Mouse (Mus musculus) testis, adult 2 months (tissue): Measurements from ENCODE around the gene Nav2. TPM values are rescaled to one million over a fixed set of nuclear protein-coding genes. Genes with fewer than 3 reads are reported as not detected.

Source experiments
- H3K27ac ChIP-seq: fragments of 200-500 bp; 2 replicates; pipeline ENCODE4 v1.5.1; 2012; ENCODE audit warnings: low read depth, low read length; ENCODE audit not compliant: control insufficient read depth, insufficient read depth
- H3K27me3 ChIP-seq: fragments of 200-500 bp; 2 replicates; pipeline ENCODE4 v1.6.1; 2012; ENCODE audit warnings: mild to moderate bottlenecking, low read length, moderate library complexity; ENCODE audit not compliant: control insufficient read depth, insufficient read depth
- H3K36me3 ChIP-seq: fragments of 200-500 bp; 2 replicates; pipeline ENCODE4 v1.6.1; 2012; ENCODE audit warnings: mild to moderate bottlenecking, low read length; ENCODE audit not compliant: control insufficient read depth, insufficient read depth
- H3K4me1 ChIP-seq: fragments of 200-500 bp; 2 replicates; pipeline ENCODE4 v1.6.1; 2012; ENCODE audit warnings: low read length; ENCODE audit not compliant: control insufficient read depth, insufficient read depth
- H3K4me3 ChIP-seq: fragments of 200-500 bp; 2 replicates; pipeline ENCODE4 v1.5.1; 2012; ENCODE audit warnings: low read depth, mild to moderate bottlenecking, low read length, moderate library complexity, mixed read lengths; ENCODE audit not compliant: control insufficient read depth
- CTCF ChIP-seq: fragments of 200-500 bp; IDR thresholded peaks from 2 replicates; pipeline ENCODE4 v1.5.1; 2012; ENCODE audit warnings: low read depth, mild to moderate bottlenecking, inconsistent platforms, low read length, moderate library complexity; ENCODE audit not compliant: control insufficient read depth, insufficient read depth, insufficient replicate concordance
- POLR2A ChIP-seq: fragments of 200-500 bp; IDR thresholded peaks from 2 replicates; pipeline ENCODE4 v1.6.1; 2012; ENCODE audit warnings: low read depth, mild to moderate bottlenecking, inconsistent platforms, low read length, moderate library complexity; ENCODE audit not compliant: control insufficient read depth
- polyA plus RNA-seq: library from polyadenylated mRNA; depleted of rRNA; stranded (reverse); fragments of >200 nt; gene quantifications from 2 replicates; pipeline ENCODE4 v1.2.3, GENCODE M21; 2012

Gene Nav2
- polyA plus RNA-seq, 1 experiment, result 20.8 TPM

DNA sequence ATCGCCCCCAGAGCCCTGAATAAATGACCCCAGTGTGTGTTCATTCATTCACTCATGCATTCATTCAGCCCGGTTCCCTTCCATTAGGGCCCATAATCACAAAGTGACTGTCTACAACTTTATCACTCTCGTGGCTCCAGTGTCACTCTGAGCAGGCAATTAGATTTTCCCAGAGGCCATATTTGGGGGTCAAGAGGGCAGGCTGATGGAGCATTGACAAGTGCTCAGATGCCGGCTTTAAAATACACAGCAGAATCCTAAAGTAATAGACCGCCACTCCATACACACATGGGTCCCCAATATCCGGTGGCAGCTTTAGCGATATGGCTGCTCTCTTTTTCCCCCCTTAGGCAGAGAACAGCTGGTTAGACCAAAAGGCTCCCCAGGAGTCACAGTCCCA is 74.1 kb downstream of the Nav2 start:
- Histone ChIP-seq H3K27ac (no peak overlapping the region), H3K4me1 (no peaks in the 10 kb centered on the region), H3K36me3 (no peaks in the 10 kb centered on the region), H3K27me3 (no peaks in the 10 kb centered on the region), H3K4me3 (no peak overlapping the region)
- TF ChIP-seq CTCF (no peak), POLR2A (no peak)

DNA sequence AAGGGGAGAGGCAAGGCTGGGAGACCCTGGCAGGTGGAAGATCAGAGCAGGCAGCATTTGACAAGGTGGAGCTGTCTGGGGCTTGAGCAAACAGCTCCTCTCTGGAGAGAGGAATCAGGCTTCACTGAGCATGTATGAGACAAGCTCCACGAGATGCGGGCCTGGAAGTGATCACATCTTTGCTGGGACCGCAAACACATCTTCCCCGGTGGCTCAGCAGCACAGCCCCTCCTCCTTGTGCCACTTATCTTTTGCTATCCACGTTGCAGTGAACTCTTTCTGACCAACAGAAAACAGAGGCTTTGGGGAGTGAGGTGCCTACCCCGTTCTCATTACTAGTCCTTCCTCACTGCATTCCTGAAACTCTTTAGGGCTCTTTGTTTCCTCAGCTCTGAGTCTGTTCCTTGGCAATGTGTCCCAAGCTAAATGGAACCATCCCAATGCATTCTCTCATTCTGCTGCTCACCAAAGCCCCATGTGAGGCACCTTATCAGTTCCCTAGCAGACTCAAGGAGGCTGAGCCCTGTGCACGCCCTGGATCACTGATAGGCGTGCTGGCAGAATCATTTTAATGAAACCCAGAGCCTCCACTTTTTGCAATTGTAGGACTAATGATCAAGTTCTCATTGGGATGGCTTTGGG is 83.5 kb downstream of the Nav2 start:
- no peak overlapping the region for H3K4me3 ChIP-seq
- no peaks in the 10 kb centered on the region for H3K36me3 ChIP-seq
- H3K27me3 ChIP-seq, result no peaks in the 10 kb centered on the region
- no peak overlapping the region for H3K27ac ChIP-seq
- no peaks in the 10 kb centered on the region for H3K4me1 ChIP-seq
- TF ChIP-seq CTCF (no peak), POLR2A (no peak)

- Histone ChIP-seq H3K27me3 (no peaks in the 10 kb centered on the region), H3K4me3 (no peak overlapping the region), H3K4me1 (no peaks in the 10 kb centered on the region), H3K36me3 (no peaks in the 10 kb centered on the region), H3K27ac (no peak overlapping the region)
- TF ChIP-seq POLR2A (no peak), CTCF (no peak)
These were observed 86.7 kb downstream of the Nav2 start for GRCm38 (mm10) chr7:48995171-48995570.

GRCm38 (mm10) chr7:48995701-48996100 is 87.2 kb downstream of the Nav2 start:
- Histone ChIP-seq H3K4me3 (no peak overlapping the region), H3K36me3 (no peaks in the 10 kb centered on the region), H3K27me3 (no peaks in the 10 kb centered on the region), H3K4me1 (no peaks in the 10 kb centered on the region), H3K27ac (no peak overlapping the region)
- TF ChIP-seq POLR2A, result no peak
- no peak for TF ChIP-seq CTCF

DNA sequence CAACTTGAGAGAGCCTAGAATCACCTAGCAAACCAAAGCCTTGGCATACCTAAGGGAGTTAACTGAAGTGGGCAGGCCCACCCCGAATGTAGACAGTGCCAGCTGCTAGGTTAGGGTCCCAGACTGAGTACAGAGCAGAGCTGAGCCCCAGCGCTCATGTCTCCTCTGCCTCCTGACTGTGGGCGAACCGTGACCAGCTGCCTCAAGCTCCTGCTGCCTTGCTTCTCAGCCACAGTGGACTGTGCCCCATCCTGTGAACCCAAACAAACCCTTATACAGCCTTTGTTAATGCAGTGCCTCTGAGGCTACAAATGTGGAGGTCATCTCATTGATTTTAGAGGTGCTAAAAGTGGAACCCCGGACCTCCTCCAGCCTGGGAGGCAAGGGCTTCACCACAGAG is 88.3 kb downstream of the Nav2 start:
- no peak for TF ChIP-seq CTCF
- TF ChIP-seq POLR2A, result no peak
- H3K36me3 ChIP-seq, result no peaks in the 10 kb centered on the region
- no peak overlapping the region for H3K27ac ChIP-seq
- H3K27me3 ChIP-seq, result no peaks in the 10 kb centered on the region
- H3K4me3 ChIP-seq, result no peak overlapping the region
- H3K4me1 ChIP-seq, result no peaks in the 10 kb centered on the region

- Histone ChIP-seq H3K27ac (no peak overlapping the region), H3K36me3 (no peaks in the 10 kb centered on the region), H3K4me3 (no peak overlapping the region), H3K27me3 (no peaks in the 10 kb centered on the region), H3K4me1 (no peaks in the 10 kb centered on the region)
- no peak for TF ChIP-seq POLR2A
- no peak for TF ChIP-seq CTCF
These were observed 89.6 kb downstream of the Nav2 start for GRCm38 (mm10) chr7:48998097-48998496.

GRCm38 (mm10) chr7:48998595-48998994 is 90.1 kb downstream of the Nav2 start:
- Histone ChIP-seq H3K27me3 (no peaks in the 10 kb centered on the region), H3K27ac (no peak overlapping the region), H3K4me1 (no peaks in the 10 kb centered on the region), H3K36me3 (no peaks in the 10 kb centered on the region), H3K4me3 (no peak overlapping the region)
- TF ChIP-seq POLR2A, result no peak
- no peak for TF ChIP-seq CTCF
